Mouse (Mus musculus) MEL (cell line): Measurements from ENCODE around the gene Dnajc2. TPM values are rescaled to one million over a fixed set of nuclear protein-coding genes. Genes with fewer than 3 reads are reported as not detected.

Experiments used
- DNase-seq: peaks from one replicate; pipeline ENCODE4 v3.0.0; 2011; ENCODE audit warnings: low read depth, low spot score
- H3K27ac ChIP-seq: 2 replicates; pipeline ENCODE4 v1.5.1; 2012; ENCODE audit warnings: low read depth, mild to moderate bottlenecking, control low read depth, low read length, moderate library complexity; ENCODE audit not compliant: control insufficient read depth
- H3K27me3 ChIP-seq, 2 experiments: fragments of 150-350 bp in 1 of 2; sonication (generic) in 1 of 2; 2 replicates each; pipeline ENCODE4 v1.6.1; 2012; ENCODE audit warnings: low read length in 2 of 2, mild to moderate bottlenecking in 2 of 2, improper control_type of control experiment in 1 of 2, moderate library complexity in 1 of 2; ENCODE audit not compliant: insufficient read depth in 2 of 2, control insufficient read depth in 1 of 2
- H3K36me3 ChIP-seq, 2 experiments: 2 replicates each; pipeline ENCODE4 v1.6.1; 2012 to 2014; ENCODE audit warnings: low read length in 2 of 2, improper control_type of control experiment in 1 of 2, inconsistent platforms in 1 of 2, mild to moderate bottlenecking in 1 of 2; ENCODE audit not compliant: insufficient read depth in 2 of 2, control insufficient read depth in 1 of 2
- H3K4me1 ChIP-seq, 2 experiments: fragments of 150-350 bp in 1 of 2; sonication (generic) in 1 of 2; 2 replicates each; pipeline ENCODE4 v1.6.1; 2012; ENCODE audit warnings: low read length in 2 of 2, improper control_type of control experiment in 1 of 2, mild to moderate bottlenecking in 1 of 2; ENCODE audit not compliant: insufficient read depth in 2 of 2, control insufficient read depth in 1 of 2
- H3K4me3 ChIP-seq, 2 experiments: fragments of 150-350 bp in 1 of 2; sonication (generic) in 1 of 2; 2 replicates each; pipeline ENCODE4 v1.5.1; 2012; ENCODE audit warnings: low read depth in 2 of 2, low read length in 2 of 2, mild to moderate bottlenecking in 2 of 2, moderate library complexity in 2 of 2, control low read depth in 1 of 2, improper control_type of control experiment in 1 of 2; ENCODE audit not compliant: control insufficient read depth in 1 of 2, insufficient read depth in 1 of 2
- H3K79me2 ChIP-seq: 2 replicates; pipeline ENCODE4 v1.6.1; 2012; ENCODE audit warnings: mild to moderate bottlenecking, low read length, moderate library complexity; ENCODE audit not compliant: control insufficient read depth, poor library complexity, insufficient read depth
- H3K9ac ChIP-seq: 2 replicates; pipeline ENCODE4 v1.6.1; 2012; ENCODE audit warnings: low read depth, mild to moderate bottlenecking, control low read depth, low read length, moderate library complexity; ENCODE audit not compliant: control insufficient read depth, poor library complexity, severe bottlenecking
- H3K9me3 ChIP-seq: fragments of 150-350 bp; sonication (generic); replicated peaks from 2 replicates; pipeline ENCODE4 v1.6.1; 2012; ENCODE audit warnings: mild to moderate bottlenecking, low read length, improper control_type of control experiment, moderate library complexity; ENCODE audit not compliant: insufficient read depth
- BHLHE40 ChIP-seq: IDR thresholded peaks from 2 replicates; pipeline ENCODE4 v1.6.1; 2012; ENCODE audit warnings: low read depth, mild to moderate bottlenecking, inconsistent platforms, low read length, improper control_type of control experiment, borderline replicate concordance
- CHD1 ChIP-seq: IDR thresholded peaks from 2 replicates; pipeline ENCODE4 v1.6.1; 2012; ENCODE audit warnings: low read depth, mild to moderate bottlenecking, inconsistent platforms, low read length, improper control_type of control experiment
- CHD2 ChIP-seq: IDR thresholded peaks from 2 replicates; pipeline ENCODE4 v1.6.1; 2011; ENCODE audit warnings: low read length, improper control_type of control experiment
- CTCF ChIP-seq, 3 experiments: IDR thresholded peaks in 2 of 3; conservative IDR thresholded peaks in 1 of 3; 2 replicates each; pipeline ENCODE4 v1.5.1; 2011 to 2012; ENCODE audit warnings: low read length in 3 of 3, low read depth in 2 of 3, mild to moderate bottlenecking in 2 of 3, improper control_type of control experiment in 1 of 3, inconsistent platforms in 1 of 3, mixed read lengths in 1 of 3, moderate library complexity in 1 of 3; ENCODE audit not compliant: control insufficient read depth in 1 of 3, insufficient read depth in 1 of 3, poor library complexity in 1 of 3, severe bottlenecking in 1 of 3
- E2F4 ChIP-seq: IDR thresholded peaks from 2 replicates; pipeline ENCODE4 v1.6.1; 2011; ENCODE audit warnings: low read depth, low read length, improper control_type of control experiment, borderline replicate concordance
- ETS1 ChIP-seq: IDR thresholded peaks from 2 replicates; pipeline ENCODE4 v1.6.1; 2012; ENCODE audit warnings: low read depth, mild to moderate bottlenecking, inconsistent platforms, low read length, improper control_type of control experiment, moderate library complexity
- GABPA ChIP-seq: IDR thresholded peaks from 2 replicates; pipeline ENCODE4 v1.6.1; 2012; ENCODE audit warnings: low read depth, mild to moderate bottlenecking, inconsistent platforms, low read length, improper control_type of control experiment, moderate library complexity
- MAX ChIP-seq: IDR thresholded peaks from 2 replicates; pipeline ENCODE4 v1.6.1; 2011; ENCODE audit warnings: low read length, improper control_type of control experiment
- MAZ ChIP-seq: IDR thresholded peaks from 2 replicates; pipeline ENCODE4 v1.6.1; 2012; ENCODE audit warnings: low read depth, mild to moderate bottlenecking, inconsistent platforms, low read length, improper control_type of control experiment
- MEF2A ChIP-seq: IDR thresholded peaks from 2 replicates; pipeline ENCODE4 v1.6.1; 2014; ENCODE audit warnings: low read depth, mild to moderate bottlenecking, inconsistent platforms, low read length, improper control_type of control experiment; ENCODE audit not compliant: poor library complexity, insufficient replicate concordance, severe bottlenecking; ENCODE audit errors: extremely low read depth
- MYB ChIP-seq: IDR thresholded peaks from 2 replicates; pipeline ENCODE4 v1.6.1; 2011; ENCODE audit warnings: mild to moderate bottlenecking, low read depth, low read length, improper control_type of control experiment
- NRF1 ChIP-seq: IDR thresholded peaks from 2 replicates; pipeline ENCODE4 v1.6.1; 2014; ENCODE audit warnings: low read depth, mild to moderate bottlenecking, inconsistent platforms, low read length, improper control_type of control experiment, moderate library complexity; ENCODE audit not compliant: poor library complexity, insufficient read depth, severe bottlenecking
- POLR2AphosphoS2 ChIP-seq: IDR thresholded peaks from 2 replicates; pipeline ENCODE4 v1.6.1; 2011; ENCODE audit warnings: low read length, improper control_type of control experiment
- POLR2AphosphoS5 ChIP-seq: IDR thresholded peaks from 2 replicates; pipeline ENCODE4 v1.6.1; 2012; ENCODE audit warnings: low read depth, borderline replicate concordance, mild to moderate bottlenecking, inconsistent platforms, low read length, moderate library complexity, mixed read lengths
- RCOR1 ChIP-seq: IDR thresholded peaks from 2 replicates; pipeline ENCODE4 v1.6.1; 2012; ENCODE audit warnings: low read depth, mild to moderate bottlenecking, inconsistent platforms, low read length, improper control_type of control experiment
- SIN3A ChIP-seq: IDR thresholded peaks from 2 replicates; pipeline ENCODE4 v1.6.1; 2012; ENCODE audit warnings: low read length, improper control_type of control experiment, inconsistent platforms
- SMC3 ChIP-seq: IDR thresholded peaks from 2 replicates; pipeline ENCODE4 v1.6.1; 2011; ENCODE audit warnings: low read depth, low read length, improper control_type of control experiment
- TBP ChIP-seq: IDR thresholded peaks from 2 replicates; pipeline ENCODE4 v1.8.0; 2011; ENCODE audit warnings: low read depth, low read length, improper control_type of control experiment
- UBTF ChIP-seq: IDR thresholded peaks from 2 replicates; pipeline ENCODE4 v1.6.1; 2012; ENCODE audit warnings: low read depth, mild to moderate bottlenecking, inconsistent platforms, low read length, improper control_type of control experiment, moderate library complexity, borderline replicate concordance; ENCODE audit not compliant: insufficient read depth
- USF1 ChIP-seq: IDR thresholded peaks from 2 replicates; pipeline ENCODE4 v1.6.1; 2014; ENCODE audit warnings: low read depth, mild to moderate bottlenecking, inconsistent platforms, low read length, improper control_type of control experiment, moderate library complexity
- USF2 ChIP-seq, 2 experiments: IDR thresholded peaks; 2 replicates each; pipeline ENCODE4 v1.6.1; 2011 to 2012; ENCODE audit warnings: improper control_type of control experiment in 2 of 2, low read length in 2 of 2, borderline replicate concordance in 1 of 2, inconsistent platforms in 1 of 2, low read depth in 1 of 2, mild to moderate bottlenecking in 1 of 2; ENCODE audit not compliant: insufficient read depth in 1 of 2
- ZC3H11A ChIP-seq: IDR thresholded peaks from 2 replicates; pipeline ENCODE4 v1.6.1; 2012; ENCODE audit warnings: low read depth, mild to moderate bottlenecking, inconsistent platforms, low read length, improper control_type of control experiment
- ZKSCAN1 ChIP-seq: IDR thresholded peaks from 2 replicates; pipeline ENCODE4 v1.6.1; 2012; ENCODE audit warnings: low read depth, mild to moderate bottlenecking, inconsistent platforms, low read length, improper control_type of control experiment, moderate library complexity
- ZMIZ1 ChIP-seq: IDR thresholded peaks from 2 replicates; pipeline ENCODE4 v1.6.1; 2012; ENCODE audit warnings: low read depth, mild to moderate bottlenecking, inconsistent platforms, low read length, improper control_type of control experiment, moderate library complexity
- polyA plus RNA-seq, 2 experiments: library from polyadenylated mRNA; stranded (reverse) in 1 of 2; unstranded in 1 of 2; fragments of >175 nt in 1 of 2; fragments of >200 nt in 1 of 2; gene quantifications; 2 replicates each; pipeline versions ENCODE4 v1.2.1 to v1.2.4; 2012; ENCODE audit warnings: low replicate concordance in 2 of 2, low read depth in 1 of 2; ENCODE audit not compliant: insufficient read length in 2 of 2, insufficient read depth in 1 of 2, missing spikeins in 1 of 2
- total RNA-seq: library from RNA; depleted of rRNA; stranded (reverse); fragments of 300-350 nt; gene quantifications from 2 replicates; pipeline ENCODE4 v1.2.3, GENCODE M21; 2012

The Dnajc2 gene
- total and polyA plus RNA-seq, 3 experiments, result 64.7 to 211 (median 199) TPM

DNA sequence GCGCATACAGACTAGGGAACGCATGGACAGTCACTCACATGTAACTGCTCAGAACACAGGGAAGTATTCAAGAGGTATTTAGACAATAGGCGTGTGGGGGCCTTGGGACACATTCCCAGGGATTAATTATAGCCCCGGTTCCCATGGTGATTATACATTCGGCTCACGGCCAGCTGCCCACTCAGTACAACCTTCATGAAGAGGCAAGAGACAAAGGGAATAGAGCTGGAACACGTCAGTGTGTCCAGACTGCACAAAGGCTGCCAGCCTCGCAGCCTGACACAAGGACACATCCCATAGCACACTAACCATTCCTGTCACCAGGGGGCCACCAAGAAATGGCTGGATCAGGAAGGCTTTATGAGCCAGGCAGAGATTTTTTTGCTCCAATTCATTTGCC, 52.1 kb downstream of the Dnajc2 start:
- Histone ChIP-seq H3K4me1 (peaks cover 0 to 9% of the 10 kb centered on the region in 2 experiments; a peak in 3 of 4 replicates), H3K9me3 (no peaks in the 10 kb centered on the region), H3K9ac (no peak overlapping the region), H3K4me3 (no peak overlapping the region), H3K27ac (no peak overlapping the region), H3K79me2 (peaks cover 8% of the 10 kb centered on the region), H3K27me3 (no peaks in the 10 kb centered on the region), H3K36me3 (peaks cover 0 to 7% of the 10 kb centered on the region in 2 experiments; a peak in 2 of 4 replicates)
- no peak for TF ChIP-seq SMC3
- no peak for TF ChIP-seq MAX
- TF ChIP-seq POLR2AphosphoS2, result no peak
- TF ChIP-seq CTCF (IDR thresholded peaks at IDR 0.05 in 2 of 3, conservative IDR thresholded peaks at IDR 0.05 in 1 of 3; ENCODE audit: control insufficient read depth in 1 of 3, insufficient read depth in 1 of 3, low read depth in 2 of 3, low read length in 3 of 3, poor library complexity in 1 of 3, severe bottlenecking in 1 of 3), result no peak
- TF ChIP-seq ZMIZ1, result no peak
- no peak for TF ChIP-seq USF1
- no peak for TF ChIP-seq RCOR1
- no peak for TF ChIP-seq UBTF
- no peak for TF ChIP-seq TBP
- no peak for TF ChIP-seq MAZ
- TF ChIP-seq MEF2A, result no peak
- no peak for DNase-seq

- H3K27ac ChIP-seq, result no peak overlapping the region
- no peaks in the 10 kb centered on the region for H3K9me3 ChIP-seq
- H3K36me3 ChIP-seq, result peaks cover 0 to 5% of the 10 kb centered on the region in 2 experiments; a peak in 2 of 4 replicates
- no peak for DNase-seq
- H3K4me1 ChIP-seq, result peaks cover 0 to 4% of the 10 kb centered on the region in 2 experiments; a peak in 1 of 4 replicates
- no peak overlapping the region for H3K4me3 ChIP-seq
- H3K79me2 ChIP-seq, result peaks cover 4% of the 10 kb centered on the region
- no peaks in the 10 kb centered on the region for H3K27me3 ChIP-seq
- no peak for TF ChIP-seq ZMIZ1
- no peak for TF ChIP-seq CHD2
- no peak for TF ChIP-seq MAZ
- no peak for TF ChIP-seq ZC3H11A
- no peak for TF ChIP-seq POLR2AphosphoS2
- TF ChIP-seq GABPA, result no peak
- TF ChIP-seq SMC3, result no peak
- no peak for TF ChIP-seq ETS1
- TF ChIP-seq USF1, result no peak
- no peak for TF ChIP-seq ZKSCAN1
- TF ChIP-seq POLR2AphosphoS5, result no peak
- TF ChIP-seq TBP, result no peak
- TF ChIP-seq BHLHE40, result no peak
- no peak for TF ChIP-seq MAX
- no peak for TF ChIP-seq MYB
- TF ChIP-seq CHD1, result no peak
- TF ChIP-seq USF2 (IDR thresholded peaks at IDR 0.05; ENCODE audit: borderline replicate concordance in 1 of 2, insufficient read depth in 1 of 2, low read depth in 1 of 2, low read length in 2 of 2), result no peak
- TF ChIP-seq NRF1, result no peak
- no peak for TF ChIP-seq SIN3A
- TF ChIP-seq E2F4, result no peak
- H3K9ac ChIP-seq, result no peak overlapping the region
Observed at GRCm38 (mm10) chr5:21732177-21732911, 52.7 kb downstream of the Dnajc2 start.
